Mouse (Mus musculus) olfactory bulb, adult 2 months (tissue): ENCODE data around the gene Cbln1.

Experiments used
- CTCF ChIP-seq: fragments of 200-500 bp; IDR thresholded peaks from 2 replicates; pipeline ENCODE4 v1.5.1; 2012; ENCODE audit warnings: low read depth, mild to moderate bottlenecking, low read length, moderate library complexity; ENCODE audit not compliant: insufficient read depth
- POLR2A ChIP-seq: fragments of 200-500 bp; IDR thresholded peaks from 2 replicates; pipeline ENCODE4 v1.6.1; 2012; ENCODE audit warnings: mild to moderate bottlenecking, low read depth, low read length, moderate library complexity; ENCODE audit not compliant: insufficient read depth

DNA sequence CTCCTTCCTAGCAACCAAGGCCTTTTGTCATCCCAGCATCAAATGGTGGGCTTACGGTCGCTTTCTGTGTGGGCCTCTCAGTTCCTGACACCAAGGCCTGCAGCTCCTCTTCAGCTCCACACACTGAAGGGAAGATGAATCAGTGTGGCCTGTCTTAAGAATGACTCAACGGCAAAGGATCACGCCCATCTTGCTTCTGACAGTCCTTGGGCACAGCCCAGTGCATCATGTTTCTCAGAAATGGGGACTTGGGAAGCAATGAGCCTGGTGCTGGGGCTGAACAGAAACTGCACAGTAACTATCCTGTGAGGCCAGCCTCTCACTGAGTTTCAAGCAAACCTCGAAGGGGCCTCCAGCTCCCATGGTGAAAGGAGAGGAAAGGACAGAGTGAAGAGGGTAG, 47.7 kb downstream of the Cbln1 start:
- TF ChIP-seq CTCF: no peak
- TF ChIP-seq POLR2A: no peak
